Mouse (Mus musculus) c-Kit-negative CD71-positive TER-119-positive erythroid progenitor cells, embryonic 14.5 days (primary cell): Measurements from ENCODE around the gene Ube2e2.
"Not testable (repeated sequence)": the region's sequence is repeated elsewhere in the genome, so short reads cannot be mapped to it uniquely, and the experiment has no call there.

Experiments used
- DNase-seq: peaks from one replicate; pipeline ENCODE4 v3.0.0-alpha.2; 2013; ENCODE audit warnings: low read depth, low spot score

Gene Ube2e2

GRCm38 (mm10) chr14:18754001-18754400, 140.1 kb downstream of the Ube2e2 start:
- DNase-seq: no peak

GRCm38 (mm10) chr14:18731154-18731553, 162.9 kb downstream of the Ube2e2 start:
- DNase-seq: no peak

GRCm38 (mm10) chr14:18720601-18721591, 173.2 kb downstream of the Ube2e2 start:
- DNase-seq: no peak

GRCm38 (mm10) chr14:18716970-18717369, 177.1 kb downstream of the Ube2e2 start:
- no peak for DNase-seq

GRCm38 (mm10) chr14:18715529-18715928, 178.5 kb downstream of the Ube2e2 start:
- no peak for DNase-seq

- DNase-seq: no peak
Measured at GRCm38 (mm10) chr14:18697662-18698225, 196.3 kb downstream of the Ube2e2 start.

- not testable (repeated sequence) for DNase-seq
Measured at GRCm38 (mm10) chr14:18696418-18696817, 197.6 kb downstream of the Ube2e2 start.

- no peak for DNase-seq
Measured at GRCm38 (mm10) chr14:18678121-18678836, 215.8 kb downstream of the Ube2e2 start.

GRCm38 (mm10) chr14:18670712-18671111, 223.4 kb downstream of the Ube2e2 start:
- DNase-seq: no peak

- no peak for DNase-seq
Measured at GRCm38 (mm10) chr14:18669301-18669935, 224.6 kb downstream of the Ube2e2 start.

GRCm38 (mm10) chr14:18668309-18668708, 225.8 kb downstream of the Ube2e2 start:
- not testable (repeated sequence) for DNase-seq

GRCm38 (mm10) chr14:18667755-18668154, 226.3 kb downstream of the Ube2e2 start:
- DNase-seq: no peak

- DNase-seq: no peak
Measured at GRCm38 (mm10) chr14:18666251-18666650, 227.8 kb downstream of the Ube2e2 start.

- DNase-seq: no peak
Measured at GRCm38 (mm10) chr14:18665267-18666024, 228.6 kb downstream of the Ube2e2 start.

GRCm38 (mm10) chr14:18663666-18664065, 230.4 kb downstream of the Ube2e2 start:
- DNase-seq: no peak

GRCm38 (mm10) chr14:18657777-18658753, 236.0 kb downstream of the Ube2e2 start:
- no peak for DNase-seq

GRCm38 (mm10) chr14:18649123-18649675, 244.9 kb downstream of the Ube2e2 start:
- no peak for DNase-seq

GRCm38 (mm10) chr14:18641656-18642055, 252.4 kb downstream of the Ube2e2 start:
- no peak for DNase-seq

GRCm38 (mm10) chr14:18638753-18639456, 255.2 kb downstream of the Ube2e2 start:
- no peak for DNase-seq
